Mouse (Mus musculus) thymus, postnatal 14 days (tissue): ENCODE results near the gene Prpf19.
A peak's percentile ranks its signal among the peaks of the same experiment; 100 is the strongest.

ENCODE experiments used
- DNase-seq: peaks from one replicate; pipeline ENCODE4 v3.0.0; 2021

The Prpf19 gene

GRCm38 (mm10) chr19:10896849-10897248 is 1.8 kb downstream of the Prpf19 start:
- no peak for DNase-seq

- no peak for DNase-seq
Measured at GRCm38 (mm10) chr19:10897491-10897890, 2.5 kb downstream of the Prpf19 start.

DNA sequence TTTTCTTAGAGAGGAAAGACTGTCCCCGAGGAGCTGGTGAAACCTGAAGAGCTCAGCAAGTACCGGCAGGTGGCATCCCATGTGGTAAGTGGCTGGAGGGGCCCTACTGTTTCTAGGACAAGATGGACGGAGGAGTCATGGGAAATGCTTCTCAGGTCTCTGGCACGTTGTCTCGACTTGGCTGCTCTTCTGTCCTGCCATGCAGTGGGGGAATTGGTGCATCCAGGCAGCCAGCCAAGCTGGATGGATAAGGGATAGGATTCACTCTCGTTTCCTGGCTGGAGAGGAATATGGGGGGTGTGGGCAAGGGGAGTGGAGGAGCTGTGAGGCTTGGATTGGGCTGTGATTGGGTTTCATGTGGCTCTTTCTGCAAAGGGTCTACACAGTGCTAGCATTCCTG is 5.3 kb downstream of the Prpf19 start:
- no peak for DNase-seq

- no peak for DNase-seq
Measured at GRCm38 (mm10) chr19:10901046-10901445, 6.0 kb downstream of the Prpf19 start.

DNA sequence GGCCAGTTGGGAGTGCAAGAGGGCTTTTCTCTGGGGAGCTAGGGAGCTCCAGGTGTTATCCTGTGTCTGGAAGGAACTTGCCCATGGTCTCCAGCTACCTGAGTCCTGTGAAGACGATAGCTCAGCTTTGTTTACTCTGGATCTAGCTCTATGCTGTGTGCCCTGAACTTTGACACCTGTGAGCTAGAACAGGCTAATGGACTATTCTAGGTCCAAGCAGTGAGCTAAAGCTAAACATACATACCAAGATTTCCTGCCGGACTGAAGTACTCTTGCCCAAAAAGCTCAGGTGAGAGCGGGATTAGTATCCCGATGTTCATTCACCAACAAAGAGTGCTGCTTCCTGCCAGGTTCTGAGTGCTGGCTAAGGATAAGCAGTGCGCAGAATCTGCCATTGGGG is 9.5 kb downstream of the Prpf19 start:
- no peak for DNase-seq

DNA sequence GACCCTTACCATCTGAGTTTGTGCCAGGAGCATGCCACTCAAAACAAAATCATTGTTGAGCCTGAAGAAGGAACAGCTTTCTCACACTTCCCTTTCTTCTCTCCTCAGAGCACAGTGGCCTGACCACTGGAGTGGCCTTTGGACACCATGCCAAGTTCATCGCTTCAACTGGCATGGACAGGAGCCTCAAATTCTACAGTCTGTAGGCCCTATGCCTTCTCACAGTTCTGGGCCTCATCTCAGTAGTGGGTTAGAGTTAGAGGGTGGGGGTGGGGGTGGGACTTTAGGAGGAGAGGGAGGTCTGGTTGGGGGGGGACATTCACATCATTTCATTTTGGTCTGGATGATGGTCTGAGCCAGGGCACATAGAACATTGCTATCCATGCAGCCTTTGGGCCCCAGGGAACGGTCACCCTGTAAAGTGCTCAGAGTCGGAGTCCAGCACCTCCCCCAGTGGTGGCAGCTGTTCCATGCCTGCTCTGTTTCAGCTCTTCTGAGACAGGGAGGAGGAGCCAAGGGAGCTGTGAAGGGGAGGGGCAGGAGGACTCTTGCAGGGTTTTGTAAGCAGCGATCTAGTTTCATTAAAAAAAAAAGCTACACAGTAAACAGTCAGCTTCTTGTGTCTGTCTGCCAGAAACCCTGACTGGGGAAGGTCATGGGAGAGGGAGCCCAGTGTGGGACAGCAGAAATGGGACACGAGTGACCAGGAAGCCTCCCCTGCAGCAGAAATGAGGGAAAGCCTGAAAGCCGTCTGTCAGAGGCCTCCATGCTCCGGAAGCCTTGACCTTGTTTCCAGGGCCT is 10.1 kb downstream of the Prpf19 start:
- DNase-seq = no peak

- DNase-seq = no peak
Measured at GRCm38 (mm10) chr19:10905728-10906000, 10.6 kb downstream of the Prpf19 start.

GRCm38 (mm10) chr19:10907891-10908290 is 12.9 kb downstream of the Prpf19 start:
- peak; percentile 66 for DNase-seq

DNA sequence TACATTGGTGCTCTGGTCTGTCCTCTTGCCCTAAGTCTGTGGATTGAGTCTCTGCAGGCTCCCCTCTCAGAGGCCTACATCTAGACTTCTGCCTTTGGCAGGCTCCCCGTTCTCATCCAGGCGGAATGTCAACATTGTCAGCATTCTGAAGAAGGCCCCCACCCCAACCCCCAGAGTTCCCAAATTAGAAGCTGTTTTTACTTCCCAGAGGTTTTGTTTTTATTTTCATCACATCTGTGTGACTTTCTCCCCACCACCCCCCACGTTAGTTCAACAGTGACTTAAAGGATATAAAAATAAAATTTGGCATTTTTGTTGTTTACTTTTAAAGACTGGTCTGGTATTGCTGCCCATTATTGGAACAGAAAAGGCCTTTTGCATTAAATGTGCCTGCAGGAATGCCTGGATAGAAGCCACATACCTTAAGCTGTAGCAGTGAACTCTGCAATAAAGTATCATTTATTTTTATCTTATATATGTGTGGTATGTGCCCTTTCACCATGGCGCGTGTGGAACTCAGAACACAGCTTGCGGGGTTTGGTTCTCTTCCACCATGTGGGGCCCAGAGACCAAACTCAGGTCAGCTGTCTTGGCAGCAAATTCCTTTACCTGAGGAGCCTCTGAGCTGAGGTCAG is 14.2 kb downstream of the Prpf19 start:
- no peak for DNase-seq

DNA sequence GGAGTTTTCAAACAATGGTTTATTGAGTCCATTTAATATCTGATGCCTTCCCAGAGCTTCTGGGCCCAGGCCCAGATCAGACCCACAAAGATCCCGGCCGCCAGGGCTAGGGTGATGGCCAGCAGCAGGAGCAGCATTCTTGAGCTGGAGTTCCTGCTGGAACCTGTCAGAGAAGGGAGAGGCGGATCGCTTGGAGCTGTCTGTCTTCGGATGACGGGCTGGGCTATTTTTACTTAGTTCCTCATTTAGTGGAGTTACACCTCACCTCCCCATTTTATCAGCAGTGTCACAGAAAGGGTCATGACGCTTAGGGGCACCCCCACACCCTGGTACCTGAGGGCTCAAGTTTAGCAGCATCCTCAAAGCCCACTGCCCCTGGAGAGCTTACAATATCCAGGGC is 19.3 kb downstream of the Prpf19 start:
- no peak for DNase-seq

DNA sequence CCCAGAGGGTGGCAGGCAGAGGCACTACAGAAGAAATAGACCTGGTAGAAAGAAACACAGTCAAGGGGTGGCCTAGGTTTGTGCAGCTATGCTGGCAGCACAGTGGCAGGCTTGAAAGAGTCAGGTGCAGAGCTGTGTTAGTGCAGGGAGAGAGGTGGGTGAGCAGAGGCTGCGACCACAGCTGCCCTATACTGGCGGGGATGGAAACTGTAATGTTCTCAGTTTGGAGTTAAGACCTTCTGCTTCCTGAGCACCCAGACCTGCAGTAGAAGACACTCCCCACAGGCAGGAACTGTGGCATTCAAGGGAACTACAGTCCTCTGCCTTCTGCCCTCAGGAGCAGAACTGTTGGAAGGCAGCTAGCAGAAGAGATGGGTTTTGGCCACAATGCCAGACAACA is 19.8 kb downstream of the Prpf19 start:
- DNase-seq = no peak

- no peak for DNase-seq
Measured at GRCm38 (mm10) chr19:10916506-10916905, 21.5 kb downstream of the Prpf19 start.

DNA sequence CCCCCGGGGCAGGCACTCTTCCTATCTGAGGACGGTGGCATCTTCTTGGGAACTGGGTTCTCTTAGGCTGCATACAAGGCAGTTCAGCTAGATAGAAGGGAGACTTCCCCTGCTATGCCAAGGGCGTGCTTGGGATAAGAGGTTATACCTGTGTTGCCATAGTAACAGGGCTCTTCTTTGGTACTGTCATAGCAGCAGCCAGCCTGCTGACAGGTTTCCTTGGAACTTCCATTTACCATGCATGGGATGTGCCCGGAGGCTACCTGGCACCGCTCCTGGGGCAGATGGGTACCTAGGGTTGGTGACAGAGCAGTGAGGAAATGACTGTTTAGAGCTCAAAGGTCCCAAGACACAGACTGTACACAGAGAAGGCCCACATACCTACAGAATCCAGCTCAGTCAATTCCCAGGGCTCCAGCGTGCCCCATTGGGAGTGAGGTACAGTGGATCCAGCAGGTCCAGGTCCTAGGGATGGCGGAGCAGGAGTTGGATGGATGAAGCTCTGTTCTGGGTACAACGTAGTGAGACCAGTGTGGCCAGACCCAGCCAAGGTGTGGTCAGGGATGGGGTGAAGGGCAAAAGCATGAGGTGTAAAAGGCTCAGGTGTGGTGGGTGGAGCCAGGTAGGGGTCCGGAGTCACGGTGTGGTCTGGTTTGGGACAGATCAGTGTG is 23.4 kb downstream of the Prpf19 start:
- no peak for DNase-seq

DNA sequence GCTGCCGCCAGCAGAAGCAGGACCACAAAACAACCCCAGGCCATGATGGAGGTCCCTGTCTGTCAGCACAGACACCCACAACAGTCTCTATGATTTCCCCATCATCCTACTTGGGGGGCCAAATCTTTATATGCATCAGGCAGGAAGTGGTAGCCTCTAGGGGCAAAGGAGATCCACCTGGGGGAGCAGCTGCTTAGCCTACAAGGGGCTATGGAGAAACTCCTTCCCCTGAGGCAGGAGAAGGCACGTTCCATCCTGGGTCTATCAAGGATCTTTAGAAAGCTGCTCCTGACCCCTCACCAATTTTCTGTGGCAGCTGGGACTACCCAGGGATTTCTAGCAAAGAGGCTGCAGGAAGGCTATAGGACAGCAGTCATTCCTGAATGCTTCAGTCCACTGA is 25.5 kb downstream of the Prpf19 start, which contains the start of gene Zp1:
TSS of gene Zp1 (minus strand) at position 101 of the 400 bp plus-strand sequence.
- DNase-seq = no peak

DNA sequence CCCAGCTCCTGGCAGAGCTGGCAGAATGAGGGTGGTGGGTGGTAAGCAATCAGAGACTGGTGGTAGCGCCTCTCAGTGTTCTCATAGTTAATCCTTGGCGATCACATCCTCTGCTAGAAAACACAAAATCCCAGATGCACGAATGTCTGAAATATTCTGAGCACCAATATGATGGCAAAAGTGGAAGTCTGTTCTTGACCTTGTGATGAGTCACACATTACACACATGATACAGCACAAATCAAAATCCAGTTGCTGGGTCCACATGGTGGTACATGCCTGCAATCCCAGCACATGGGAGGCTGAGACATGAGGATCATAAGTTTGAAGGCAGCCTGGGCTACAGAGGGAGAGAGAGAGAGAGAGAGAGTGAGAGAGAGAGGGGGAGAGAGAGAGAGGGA is 26.0 kb downstream of the Prpf19 start:
- no peak for DNase-seq

GRCm38 (mm10) chr19:10924220-10924619 is 29.2 kb downstream of the Prpf19 start:
- no peak for DNase-seq

DNA sequence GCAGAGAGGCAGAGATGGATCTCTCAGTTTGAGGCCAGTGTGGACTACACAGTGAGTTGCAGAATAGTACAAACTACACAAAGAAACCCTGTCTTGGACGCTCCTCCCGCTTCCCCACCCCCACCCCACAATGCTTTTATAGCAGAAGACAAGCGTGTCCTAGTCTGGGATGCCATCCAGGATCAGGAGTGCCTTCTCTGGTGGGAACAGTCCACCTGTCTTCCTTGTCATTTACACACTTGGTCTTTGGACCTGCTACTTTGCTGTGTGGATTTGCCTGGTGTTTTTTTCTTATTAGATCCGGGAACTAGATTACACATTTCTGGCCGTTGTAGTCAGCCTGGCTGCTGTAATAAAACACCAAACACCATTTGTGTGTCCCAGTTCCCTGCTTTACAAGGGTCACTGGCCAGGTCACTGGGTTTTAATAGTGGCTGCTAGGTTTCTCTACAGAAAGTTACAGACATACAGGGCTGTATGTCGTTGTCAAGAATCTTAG is 31.1 kb downstream of the Prpf19 start:
- no peak for DNase-seq

- DNase-seq = no peak
Measured at GRCm38 (mm10) chr19:10926666-10927065, 31.6 kb downstream of the Prpf19 start.

GRCm38 (mm10) chr19:10930641-10931040 is 35.6 kb downstream of the Prpf19 start:
- no peak for DNase-seq

DNA sequence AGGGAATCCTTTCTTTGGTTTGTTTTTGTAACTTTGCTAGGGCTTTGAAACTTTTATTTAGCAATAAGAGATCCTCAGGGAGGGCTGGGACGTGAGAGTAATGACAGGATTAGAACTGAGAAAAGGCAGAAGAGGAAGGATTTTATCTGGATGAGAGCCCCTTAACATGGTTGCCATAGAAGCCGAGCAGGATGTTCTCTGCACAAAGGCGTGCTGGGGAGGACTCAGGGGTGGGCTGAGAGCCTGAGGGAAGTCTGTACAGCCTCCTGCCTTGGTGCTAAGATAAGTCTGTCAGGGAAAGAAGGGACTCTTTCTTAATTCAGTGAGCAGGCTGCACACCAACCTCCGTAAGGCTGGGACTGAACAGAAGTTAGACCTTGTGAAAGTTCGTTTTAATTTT is 40.0 kb downstream of the Prpf19 start:
- no peak for DNase-seq

- no peak for DNase-seq
Measured at GRCm38 (mm10) chr19:10936077-10936476, 41.0 kb downstream of the Prpf19 start.

GRCm38 (mm10) chr19:10937110-10937563 is 42.1 kb downstream of the Prpf19 start, which contains the start of gene Ptgdr2:
Gene Ptgdr2 (plus strand): TSS chr19:10937160.
- no peak for DNase-seq

- DNase-seq = no peak
Measured at GRCm38 (mm10) chr19:10938771-10939170, 43.7 kb downstream of the Prpf19 start.
